Mouse (Mus musculus) kidney, adult 9 months (tissue): ENCODE results near the gene Prss8.
"Not testable (repeated sequence)": the region's sequence is repeated elsewhere in the genome, so short reads cannot be mapped to it uniquely, and the experiment has no call there.

ENCODE experiments used
- DNase-seq: peaks from one replicate; pipeline ENCODE4 v3.0.0; 2022

Prss8 gene

GRCm38 (mm10) chr7:127929923-127930322 is at the start of gene Prss8:
Gene Prss8, minus strand, starts transcription at chr7:127930104.
- DNase-seq, result peak; percentile 96

GRCm38 (mm10) chr7:127978856-127979255 is 49.0 kb upstream of the Prss8 start:
- no peak for DNase-seq

GRCm38 (mm10) chr7:127974413-127974930 is 44.6 kb upstream of the Prss8 start:
- no peak for DNase-seq

GRCm38 (mm10) chr7:127967922-127968828 is 38.3 kb upstream of the Prss8 start:
- peak; percentile 78 for DNase-seq

- peak; percentile 96 for DNase-seq
Observed at GRCm38 (mm10) chr7:127967004-127967921, 37.4 kb upstream of the Prss8 start, which contains the start of gene Fus. Gene Fus, plus strand, starts transcription at chr7:127967457.

GRCm38 (mm10) chr7:127966371-127966918 is 36.5 kb upstream of the Prss8 start:
- peak; percentile 32 for DNase-seq

GRCm38 (mm10) chr7:127959364-127959763 is 29.5 kb upstream of the Prss8 start:
- DNase-seq, result peak; percentile 68

- no peak for DNase-seq
Observed at GRCm38 (mm10) chr7:127952864-127953581, 23.1 kb upstream of the Prss8 start.

GRCm38 (mm10) chr7:127946470-127947023 is 16.6 kb upstream of the Prss8 start, which contains the start of gene Prss36:
Gene Prss36, minus strand, starts transcription at chr7:127946725.
- DNase-seq, result no peak

- DNase-seq, result no peak
Observed at GRCm38 (mm10) chr7:127944614-127945013, 14.7 kb upstream of the Prss8 start.

- not testable (repeated sequence) for DNase-seq
Observed at GRCm38 (mm10) chr7:127942097-127942496, 12.2 kb upstream of the Prss8 start.

- DNase-seq, result no peak
Observed at GRCm38 (mm10) chr7:127936216-127936884, 6.4 kb upstream of the Prss8 start.

- DNase-seq, result no peak
Observed at GRCm38 (mm10) chr7:127935748-127936159, 5.8 kb upstream of the Prss8 start.

GRCm38 (mm10) chr7:127935028-127935722 is 5.3 kb upstream of the Prss8 start:
- peak; percentile 97 for DNase-seq

- no peak for DNase-seq
Observed at GRCm38 (mm10) chr7:127934075-127934474, 4.2 kb upstream of the Prss8 start.

- DNase-seq, result peak; percentile 73
Observed at GRCm38 (mm10) chr7:127932273-127933031, 2.5 kb upstream of the Prss8 start.

GRCm38 (mm10) chr7:127931351-127932135 is 1.6 kb upstream of the Prss8 start:
- peak; percentile 81 for DNase-seq

- DNase-seq, result peak; percentile 50
Observed at GRCm38 (mm10) chr7:127930636-127931035, 732 bp upstream of the Prss8 start.

- peak; percentile 66 for DNase-seq
Observed at GRCm38 (mm10) chr7:127928596-127928995, 1.3 kb downstream of the Prss8 start.
